Mouse (Mus musculus): ENCODE data around the gene Dop1b.

- no peak for TF ChIP-seq POLR2A (IDR thresholded peaks at IDR 0.05; ENCODE audit: borderline replicate concordance, low read depth, low read length)
- TF ChIP-seq CTCF (IDR thresholded peaks at IDR 0.05; ENCODE audit: low read depth, low read length): no peak; the same call in 1 of the 2 replicates
These were observed 113.1 kb downstream of the Dop1b start for GRCm38 (mm10) chr16:93824799-93825198.
